Mouse (Mus musculus) subcutaneous adipose tissue, adult 2 months (tissue): Measurements from ENCODE around the gene Rdh13. TPM values are rescaled to one million over a fixed set of nuclear protein-coding genes. Genes with fewer than 3 reads are reported as not detected.

ENCODE experiments used
- polyA plus RNA-seq: library from polyadenylated mRNA; depleted of rRNA; stranded (reverse); fragments of >200 nt; gene quantifications from 2 replicates; pipeline ENCODE4 v1.2.3, GENCODE M21; 2012; ENCODE audit warnings: low replicate concordance; rRNA removed

The Rdh13 gene
- polyA plus RNA-seq: 15.7 and 23.9 TPM in 2 replicates

DNA sequence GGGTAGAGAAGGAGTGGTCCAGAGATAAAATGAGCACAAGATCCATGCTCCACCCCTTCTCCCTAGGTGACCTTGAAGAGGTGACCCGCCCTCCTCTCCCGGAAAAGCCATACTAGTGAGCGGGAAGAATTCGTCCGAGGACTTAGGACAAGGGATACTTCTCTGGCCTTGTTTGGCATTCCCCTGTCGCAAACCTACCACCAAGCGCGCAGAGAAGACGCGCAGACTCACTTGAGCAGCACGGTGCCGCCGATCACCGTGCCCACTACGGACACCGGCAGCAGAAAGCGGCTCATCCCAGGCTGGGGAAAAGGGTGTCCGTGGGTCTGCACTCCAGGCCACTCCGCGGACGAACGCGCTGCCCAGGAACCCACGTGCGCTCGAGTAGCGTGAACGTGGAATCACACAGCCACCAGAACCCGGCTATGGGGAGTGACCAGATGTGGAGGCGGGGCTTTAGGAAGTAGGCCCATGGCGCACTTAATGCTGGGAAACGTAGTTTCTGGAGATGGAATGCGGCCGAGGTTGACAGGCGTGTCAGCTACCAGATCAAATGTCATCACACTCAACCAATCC is at the start of gene Rdh13:
Gene Rdh13 (minus strand): TSS at position 434 of the 576 bp plus-strand sequence.

DNA sequence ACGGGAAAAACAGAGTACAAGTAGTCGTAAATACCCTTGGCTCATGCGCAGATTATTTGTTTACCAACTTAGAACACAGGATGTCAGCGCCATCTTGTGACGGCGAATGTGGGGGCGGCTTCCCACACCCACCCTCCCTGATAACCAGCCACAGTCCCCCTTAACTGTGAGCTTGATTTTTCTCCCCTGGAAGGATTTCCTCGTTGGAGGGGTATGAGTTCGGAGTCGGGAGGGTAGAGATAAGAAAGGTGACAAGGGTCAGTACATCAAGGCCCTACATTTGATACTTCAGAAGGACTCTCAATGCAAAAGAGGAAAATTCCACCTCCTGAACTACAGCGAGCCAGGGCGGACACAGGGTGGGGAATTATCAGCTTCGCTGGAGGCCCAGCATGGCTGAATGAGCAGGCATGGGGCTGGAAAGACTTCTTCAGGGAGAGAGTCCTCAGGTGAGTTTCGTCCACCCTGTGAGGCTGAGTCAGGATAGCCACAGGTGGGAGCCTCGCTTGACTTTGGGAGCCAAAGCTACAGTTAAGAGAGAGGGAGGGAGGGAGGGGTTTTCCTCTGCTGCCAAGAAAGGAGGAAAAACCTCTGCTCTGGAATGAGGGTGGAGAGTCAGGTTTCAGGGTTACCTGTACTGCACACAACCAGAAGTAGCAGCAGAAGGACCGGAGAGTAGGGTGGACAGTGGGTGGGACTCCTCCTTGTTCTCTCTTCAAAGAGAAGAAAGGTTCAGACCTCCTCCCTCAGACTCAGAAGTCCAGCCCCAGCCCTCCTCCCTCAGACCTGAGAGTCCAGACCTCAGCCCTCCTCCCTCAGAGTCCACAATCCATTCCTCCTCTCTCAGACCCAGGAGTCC is 15.4 kb upstream of the Rdh13 start, which contains the start of gene Eps8l1:
Gene Eps8l1 (plus strand): TSS at position 99 of the 859 bp plus-strand sequence.

DNA sequence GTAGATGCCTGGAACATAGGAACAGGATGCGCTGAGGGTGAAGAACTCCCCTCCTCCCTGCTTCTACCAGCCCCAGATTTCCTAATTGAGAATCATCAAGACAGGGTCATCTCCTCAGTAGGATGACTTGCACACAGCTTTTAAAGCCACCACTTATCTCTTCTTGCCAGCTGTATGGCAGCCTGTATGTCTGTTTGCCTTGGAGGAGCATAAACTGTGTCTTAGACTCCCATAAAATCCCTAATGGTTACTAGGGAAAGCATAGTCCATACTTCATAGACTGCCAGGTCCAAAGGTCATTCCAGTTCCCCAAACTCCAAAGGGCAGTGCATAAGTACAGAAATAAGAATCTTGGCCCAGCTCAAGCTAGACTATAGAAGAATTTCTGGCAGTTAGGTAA is 47.7 kb downstream of the Rdh13 start, which contains the start of gene Gp6:
Gene Gp6 (minus strand): TSS at position 15 of the 400 bp plus-strand sequence.

Other genes starting within 250 kb of the Rdh13 start
- 0.67 and 0.83 TPM in 2 replicates for gene Lilra5, start 207.9 kb downstream of the Rdh13 start, polyA plus RNA-seq
- gene Ncr1, start 107.9 kb downstream of the Rdh13 start, polyA plus RNA-seq: 0.86 and 3.1 TPM in 2 replicates
- gene Gp6, start 47.9 kb downstream of the Rdh13 start, polyA plus RNA-seq: not detected in 2 replicates
- gene Eps8l1, start 15.0 kb upstream of the Rdh13 start, polyA plus RNA-seq: 1.5 and 11.2 TPM in 2 replicates
- 64.3 and 145 TPM in 2 replicates for gene Ppp1r12c, start 56.0 kb upstream of the Rdh13 start, polyA plus RNA-seq
- gene Tnnt1, start 70.7 kb upstream of the Rdh13 start, polyA plus RNA-seq: 0.43 and 3.1 TPM in 2 replicates
- 2.8 and 4.5 TPM in 2 replicates for gene Tnni3, start 78.6 kb upstream of the Rdh13 start, polyA plus RNA-seq
- 3.1 and 6.7 TPM in 2 replicates for gene Dnaaf3, start 86.8 kb upstream of the Rdh13 start, polyA plus RNA-seq
- gene Syt5, start 101.9 kb upstream of the Rdh13 start, polyA plus RNA-seq: 0.30 and 0.50 TPM in 2 replicates
- gene Ptprh, start 158.4 kb upstream of the Rdh13 start, polyA plus RNA-seq: 0.59 TPM in 1 of 2 replicates, not detected in the other
- 9.6 and 15.2 TPM in 2 replicates for gene Tmem86b, start 185.8 kb upstream of the Rdh13 start, polyA plus RNA-seq
- gene Ppp6r1, start 213.4 kb upstream of the Rdh13 start, polyA plus RNA-seq: 77.9 and 140 TPM in 2 replicates
- 36.3 and 51.8 TPM in 2 replicates for gene Hspbp1, start 239.4 kb upstream of the Rdh13 start, polyA plus RNA-seq
- 2.8 and 14.9 TPM in 2 replicates for gene Brsk1, start 245.0 kb upstream of the Rdh13 start, polyA plus RNA-seq